Mouse (Mus musculus): ENCODE measurements around the gene Prpf3.
A peak's percentile ranks its signal among the peaks of the same experiment; 100 is the strongest.

The Prpf3 gene

GRCm38 (mm10) chr3:95891211-95892065 lies 35.8 kb upstream of the Prpf3 start, which contains the start of gene BC028528:
BC028528 (minus strand) TSS chr3:95892005.
- Histone ChIP-seq H3K36me3 (ENCODE audit: control insufficient read depth, insufficient read depth, low read length, poor library complexity, severe bottlenecking) (no peaks in the 10 kb centered on the region), H3K27me3 (ENCODE audit: control insufficient read depth, insufficient read depth, low read length, poor library complexity, severe bottlenecking) (no peaks in the 10 kb centered on the region)
- peak; percentile 91 for DNase-seq (ENCODE audit: low read depth, low spot score)

- Histone ChIP-seq H3K27me3 (ENCODE audit: control insufficient read depth, insufficient read depth, low read length, poor library complexity, severe bottlenecking) (no peaks in the 10 kb centered on the region), H3K36me3 (ENCODE audit: control insufficient read depth, insufficient read depth, low read length, poor library complexity, severe bottlenecking) (no peaks in the 10 kb centered on the region)
- DNase-seq (ENCODE audit: low read depth, low spot score) = no peak
These were observed 34.0 kb upstream of the Prpf3 start for GRCm38 (mm10) chr3:95889664-95890063.

GRCm38 (mm10) chr3:95887596-95887995 lies 31.9 kb upstream of the Prpf3 start:
- no peaks in the 10 kb centered on the region for H3K36me3 ChIP-seq (ENCODE audit: control insufficient read depth, insufficient read depth, low read length, poor library complexity, severe bottlenecking)
- H3K27me3 ChIP-seq (ENCODE audit: control insufficient read depth, insufficient read depth, low read length, poor library complexity, severe bottlenecking) = no peaks in the 10 kb centered on the region
- DNase-seq (ENCODE audit: low read depth, low spot score) = no peak

GRCm38 (mm10) chr3:95884400-95884799 lies 28.7 kb upstream of the Prpf3 start:
- H3K27me3 ChIP-seq (ENCODE audit: control insufficient read depth, insufficient read depth, low read length, poor library complexity, severe bottlenecking) = no peaks in the 10 kb centered on the region
- no peaks in the 10 kb centered on the region for H3K36me3 ChIP-seq (ENCODE audit: control insufficient read depth, insufficient read depth, low read length, poor library complexity, severe bottlenecking)
- DNase-seq (ENCODE audit: low read depth, low spot score) = no peak

- no peaks in the 10 kb centered on the region for H3K36me3 ChIP-seq (ENCODE audit: control insufficient read depth, insufficient read depth, low read length, poor library complexity, severe bottlenecking)
- DNase-seq (ENCODE audit: low read depth, low spot score) = peak; percentile 83
These were observed 27.2 kb upstream of the Prpf3 start for GRCm38 (mm10) chr3:95882816-95883425.

GRCm38 (mm10) chr3:95881979-95882815 lies 26.5 kb upstream of the Prpf3 start, which contains the start of gene Ciart:
Ciart (minus strand) TSS chr3:95882251.
- peak; percentile 98 for DNase-seq (ENCODE audit: low read depth, low spot score)
- H3K27me3 ChIP-seq (ENCODE audit: control insufficient read depth, insufficient read depth, low read length, poor library complexity, severe bottlenecking) = no peaks in the 10 kb centered on the region
- no peaks in the 10 kb centered on the region for H3K36me3 ChIP-seq (ENCODE audit: control insufficient read depth, insufficient read depth, low read length, poor library complexity, severe bottlenecking)

More at GRCm38 (mm10) chr3:95882816-95883425, 27.2 kb upstream of the Prpf3 start:
- no peaks in the 10 kb centered on the region for H3K27me3 ChIP-seq (ENCODE audit: control insufficient read depth, insufficient read depth, low read length, poor library complexity, severe bottlenecking)

- Histone ChIP-seq H3K27me3 (ENCODE audit: control insufficient read depth, insufficient read depth, low read length, poor library complexity, severe bottlenecking) (no peaks in the 10 kb centered on the region), H3K36me3 (ENCODE audit: control insufficient read depth, insufficient read depth, low read length, poor library complexity, severe bottlenecking) (no peaks in the 10 kb centered on the region)
- DNase-seq (ENCODE audit: low read depth, low spot score) = no peak
These were observed 23.4 kb upstream of the Prpf3 start for GRCm38 (mm10) chr3:95879063-95879462.

GRCm38 (mm10) chr3:95872048-95872447 lies 16.4 kb upstream of the Prpf3 start:
- Histone ChIP-seq H3K36me3 (ENCODE audit: control insufficient read depth, insufficient read depth, low read length, poor library complexity, severe bottlenecking) (peaks cover 7% of the 10 kb centered on the region), H3K27me3 (ENCODE audit: control insufficient read depth, insufficient read depth, low read length, poor library complexity, severe bottlenecking) (no peaks in the 10 kb centered on the region)
- no peak for DNase-seq (ENCODE audit: low read depth, low spot score)

GRCm38 (mm10) chr3:95871392-95871867 lies 15.7 kb upstream of the Prpf3 start, which contains the start of gene Mrps21:
Mrps21 (minus strand) TSS chr3:95871519.
- DNase-seq (ENCODE audit: low read depth, low spot score) = peak; percentile 90
- Histone ChIP-seq H3K36me3 (ENCODE audit: control insufficient read depth, insufficient read depth, low read length, poor library complexity, severe bottlenecking) (peaks cover 9% of the 10 kb centered on the region), H3K27me3 (ENCODE audit: control insufficient read depth, insufficient read depth, low read length, poor library complexity, severe bottlenecking) (no peaks in the 10 kb centered on the region)

- no peak for DNase-seq (ENCODE audit: low read depth, low spot score)
- Histone ChIP-seq H3K27me3 (ENCODE audit: control insufficient read depth, insufficient read depth, low read length, poor library complexity, severe bottlenecking) (no peaks in the 10 kb centered on the region), H3K36me3 (ENCODE audit: control insufficient read depth, insufficient read depth, low read length, poor library complexity, severe bottlenecking) (peaks cover 9% of the 10 kb centered on the region)
These were observed 15.3 kb upstream of the Prpf3 start for GRCm38 (mm10) chr3:95870976-95871375.

- no peaks in the 10 kb centered on the region for H3K27me3 ChIP-seq (ENCODE audit: control insufficient read depth, insufficient read depth, low read length, poor library complexity, severe bottlenecking)
- no peak for DNase-seq (ENCODE audit: low read depth, low spot score)
- peaks cover 18% of the 10 kb centered on the region for H3K36me3 ChIP-seq (ENCODE audit: control insufficient read depth, insufficient read depth, low read length, poor library complexity, severe bottlenecking)
These were observed 11.7 kb upstream of the Prpf3 start for GRCm38 (mm10) chr3:95867408-95867807.

- Histone ChIP-seq H3K36me3 (ENCODE audit: control insufficient read depth, insufficient read depth, low read length, poor library complexity, severe bottlenecking) (peaks cover 18% of the 10 kb centered on the region), H3K27me3 (ENCODE audit: control insufficient read depth, insufficient read depth, low read length, poor library complexity, severe bottlenecking) (no peaks in the 10 kb centered on the region)
- no peak for DNase-seq (ENCODE audit: low read depth, low spot score)
These were observed 10.4 kb upstream of the Prpf3 start for GRCm38 (mm10) chr3:95866071-95866470.

- peaks cover 18% of the 10 kb centered on the region for H3K36me3 ChIP-seq (ENCODE audit: control insufficient read depth, insufficient read depth, low read length, poor library complexity, severe bottlenecking)
- DNase-seq (ENCODE audit: low read depth, low spot score) = no peak
- H3K27me3 ChIP-seq (ENCODE audit: control insufficient read depth, insufficient read depth, low read length, poor library complexity, severe bottlenecking) = no peaks in the 10 kb centered on the region
These were observed 9.9 kb upstream of the Prpf3 start for GRCm38 (mm10) chr3:95865571-95865970.

GRCm38 (mm10) chr3:95865050-95865449 lies 9.4 kb upstream of the Prpf3 start:
- no peak for DNase-seq (ENCODE audit: low read depth, low spot score)
- Histone ChIP-seq H3K27me3 (ENCODE audit: control insufficient read depth, insufficient read depth, low read length, poor library complexity, severe bottlenecking) (no peaks in the 10 kb centered on the region), H3K36me3 (ENCODE audit: control insufficient read depth, insufficient read depth, low read length, poor library complexity, severe bottlenecking) (peaks cover 18% of the 10 kb centered on the region)

Measured in splenic B cell, adult 2 months (primary cell).